Mouse (Mus musculus) ES-Bruce4 (cell line): ENCODE results near the gene Gys2. TPM values are rescaled to one million over a fixed set of nuclear protein-coding genes. Genes with fewer than 3 reads are reported as not detected.

ENCODE experiments used
- H3K27ac ChIP-seq: 2 replicates; pipeline ENCODE4 v1.5.1; 2012; ENCODE audit warnings: low read length, inconsistent platforms; ENCODE audit not compliant: insufficient read depth
- H3K27me3 ChIP-seq: 2 replicates; pipeline ENCODE4 v1.6.1; 2012; ENCODE audit warnings: mild to moderate bottlenecking, low read length, inconsistent platforms; ENCODE audit not compliant: control insufficient read depth, poor library complexity, insufficient read depth, severe bottlenecking
- H3K36me3 ChIP-seq: 2 replicates; pipeline ENCODE4 v1.6.1; 2012; ENCODE audit warnings: inconsistent platforms, mild to moderate bottlenecking, low read length, moderate library complexity; ENCODE audit not compliant: control insufficient read depth, poor library complexity, insufficient read depth, severe bottlenecking
- H3K4me1 ChIP-seq: one replicate; pipeline ENCODE4 v1.8.1; 2011; ENCODE audit warnings: low read length; ENCODE audit not compliant: control insufficient read depth, insufficient read depth
- H3K4me3 ChIP-seq: 2 replicates; pipeline ENCODE4 v1.5.1; 2011; ENCODE audit warnings: low read depth, mild to moderate bottlenecking, low read length
- H3K9ac ChIP-seq: 2 replicates; pipeline ENCODE4 v1.6.1; 2012; ENCODE audit warnings: low read depth, mild to moderate bottlenecking, inconsistent platforms; ENCODE audit not compliant: poor library complexity, severe bottlenecking
- H3K9me3 ChIP-seq: replicated peaks from 2 replicates; pipeline ENCODE4 v1.6.1; 2012; ENCODE audit warnings: mild to moderate bottlenecking, low read length, inconsistent platforms; ENCODE audit not compliant: control insufficient read depth, poor library complexity, insufficient read depth, severe bottlenecking
- CTCF ChIP-seq: IDR thresholded peaks from one replicate; pipeline ENCODE4 v1.8.1; 2011; ENCODE audit warnings: low read depth, low read length
- EP300 ChIP-seq: IDR thresholded peaks from 2 replicates; pipeline ENCODE4 v1.6.1; 2011; ENCODE audit warnings: low read depth, low read length; ENCODE audit not compliant: insufficient read depth
- POLR2A ChIP-seq: IDR thresholded peaks from one replicate; pipeline ENCODE4 v1.8.1; 2011; ENCODE audit warnings: low read length; ENCODE audit not compliant: insufficient read depth
- polyA plus RNA-seq: library from polyadenylated mRNA; stranded (reverse); fragments of >200 nt; gene quantifications from 2 replicates; pipeline ENCODE4 v1.2.4, GENCODE M21; 2011; ENCODE audit warnings: low read depth; ENCODE audit not compliant: missing spikeins, insufficient read depth, insufficient read length

Gys2 gene
- polyA plus RNA-seq, 1 experiment: not detected

- H3K27ac ChIP-seq: peak overlapping the region; percentile 37
- no peaks in the 10 kb centered on the region for H3K36me3 ChIP-seq
- H3K4me1 ChIP-seq: peaks cover 3% of the 10 kb centered on the region
These were observed 38.7 kb upstream of the Gys2 start for GRCm38 (mm10) chr6:142511516-142512135.

GRCm38 (mm10) chr6:142508663-142509062, 35.8 kb upstream of the Gys2 start:
- no peak overlapping the region for H3K4me3 ChIP-seq
- no peaks in the 10 kb centered on the region for H3K27me3 ChIP-seq
- TF ChIP-seq CTCF (no peak), POLR2A (no peak), EP300 (no peak)
- peaks cover 6% of the 10 kb centered on the region; the same call in 1 of the 2 replicates for H3K36me3 ChIP-seq
- H3K9ac ChIP-seq: 0 out of 2 replicates have a peak overlapping the region, but pooled peaks have one; percentile 25
- H3K9me3 ChIP-seq: no peaks in the 10 kb centered on the region
- no peaks in the 10 kb centered on the region for H3K4me1 ChIP-seq
- no peak overlapping the region for H3K27ac ChIP-seq

More at GRCm38 (mm10) chr6:142511516-142512135, 38.7 kb upstream of the Gys2 start:
- no peak overlapping the region for H3K9ac ChIP-seq
- TF ChIP-seq EP300 (peak; percentile 99), POLR2A (no peak)
- no peaks in the 10 kb centered on the region for H3K27me3 ChIP-seq
- no peaks in the 10 kb centered on the region for H3K9me3 ChIP-seq
- H3K4me3 ChIP-seq: no peak overlapping the region

GRCm38 (mm10) chr6:142507785-142508162, 34.9 kb upstream of the Gys2 start, which contains the start of gene Ldhb:
Ldhb (minus strand) TSS chr6:142507957.
- H3K27ac ChIP-seq: peak within 1 kb of the TSS; percentile 55
- H3K36me3 ChIP-seq: peaks cover 8% of the 10 kb centered on the region; the same call in 1 of the 2 replicates
- H3K27me3 ChIP-seq: no peaks in the 10 kb centered on the region
- peak within 1 kb of the TSS; percentile 87 for H3K4me3 ChIP-seq
- TF ChIP-seq EP300: peak; percentile 95
- TF ChIP-seq CTCF: no peak
- peak; percentile 94 for TF ChIP-seq POLR2A
- H3K4me1 ChIP-seq: no peaks in the 10 kb centered on the region
- no peaks in the 10 kb centered on the region for H3K9me3 ChIP-seq
- peak within 1 kb of the TSS; percentile 25 for H3K9ac ChIP-seq

GRCm38 (mm10) chr6:142507033-142507784, 34.3 kb upstream of the Gys2 start:
- Histone ChIP-seq H3K9me3 (no peaks in the 10 kb centered on the region), H3K27me3 (no peaks in the 10 kb centered on the region), H3K4me1 (no peaks in the 10 kb centered on the region), H3K4me3 (peak overlapping the region; percentile 87), H3K36me3 (peaks cover 10% of the 10 kb centered on the region), H3K9ac (peak overlapping the region; percentile 20), H3K27ac (peak overlapping the region; percentile 15; the same call in 1 of the 2 replicates)
- TF ChIP-seq POLR2A (no peak), EP300 (no peak), CTCF (no peak)

GRCm38 (mm10) chr6:142506338-142507032, 33.6 kb upstream of the Gys2 start:
- no peaks in the 10 kb centered on the region for H3K9me3 ChIP-seq
- H3K9ac ChIP-seq: peak overlapping the region; percentile 20
- H3K4me3 ChIP-seq: peak overlapping the region; percentile 87
- H3K27ac ChIP-seq: no peak overlapping the region
- H3K36me3 ChIP-seq: peaks cover 12% of the 10 kb centered on the region
- TF ChIP-seq POLR2A: no peak
- no peak for TF ChIP-seq CTCF
- TF ChIP-seq EP300: no peak
- no peaks in the 10 kb centered on the region for H3K4me1 ChIP-seq
- H3K27me3 ChIP-seq: no peaks in the 10 kb centered on the region

GRCm38 (mm10) chr6:142503601-142504000, 30.7 kb upstream of the Gys2 start:
- Histone ChIP-seq H3K9ac (no peak overlapping the region), H3K4me3 (no peak overlapping the region), H3K4me1 (no peaks in the 10 kb centered on the region), H3K27ac (no peak overlapping the region), H3K9me3 (no peaks in the 10 kb centered on the region), H3K36me3 (peaks cover 21% of the 10 kb centered on the region), H3K27me3 (no peaks in the 10 kb centered on the region)
- no peak for TF ChIP-seq EP300
- no peak for TF ChIP-seq CTCF
- TF ChIP-seq POLR2A: no peak
